In the genomic region with DNA sequence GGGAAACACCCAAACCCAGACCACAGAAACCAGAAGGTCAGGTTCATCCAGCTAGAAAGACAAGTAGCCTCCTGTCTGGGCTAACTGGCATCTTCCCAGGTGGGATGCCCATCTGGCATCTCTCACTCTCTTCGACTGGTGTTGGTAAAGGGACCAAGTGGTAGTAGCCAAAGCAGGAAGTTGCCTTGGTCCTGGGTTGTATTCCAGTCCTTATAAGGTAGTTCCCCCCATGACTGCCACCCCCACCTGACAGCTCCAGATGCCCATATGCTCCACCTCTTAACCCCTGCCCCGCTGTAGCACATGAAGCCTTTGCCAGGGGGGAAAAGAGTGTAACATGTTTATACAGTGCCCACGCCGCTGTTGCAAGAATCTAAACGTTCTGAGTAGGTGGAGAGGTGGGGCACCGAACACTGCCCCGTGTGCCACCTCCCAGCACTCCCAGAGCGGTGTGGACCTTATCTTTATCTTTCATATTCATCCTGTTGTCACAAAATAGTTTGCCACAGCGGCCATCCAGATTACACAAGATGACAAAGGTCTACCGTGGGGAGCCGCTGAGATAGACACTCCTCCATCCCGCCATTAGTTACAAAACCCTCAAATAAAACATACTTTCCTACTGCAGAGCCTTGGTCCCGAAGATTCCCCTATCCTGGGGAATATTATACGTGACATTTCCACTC, we compare ENCODE assay signal across 8 mouse cellular contexts. TPM values are rescaled to one million over a fixed set of nuclear protein-coding genes. Genes with fewer than 3 reads are reported as not detected.
DNase-seq lines count a peak whose midpoint lies in the region; ATAC-seq lines count a peak whose summit lies in the region.

No protein-coding gene starts in this region.

- H3K36me3 ChIP-seq in hindbrain, embryonic 13.5 days, result peaks cover 38% of the 10 kb centered on the region
- H3K36me3 ChIP-seq in lung, embryonic 16.5 days (ENCODE audit: control insufficient read depth, insufficient read depth, low read length), result peaks cover 20% of the 10 kb centered on the region

- peak overlapping the region; percentile 96 for H3K9ac ChIP-seq in hindbrain, embryonic 13.5 days
- H3K9ac ChIP-seq in lung, embryonic 16.5 days (ENCODE audit: low read length), result peak overlapping the region; percentile 92

- H3K4me2 ChIP-seq in hindbrain, embryonic 13.5 days, result peak overlapping the region; percentile 67
- peak overlapping the region; percentile 83 for H3K4me2 ChIP-seq in lung, embryonic 16.5 days (ENCODE audit: low read depth, low read length)

- 36% methylated on average over 14 of the region's 14 CpGs for WGBS in hindbrain, embryonic 13.5 days
- WGBS in lung, embryonic 16.5 days, result 3% methylated on average over 14 of the region's 14 CpGs

- H3K27me3 ChIP-seq in hindbrain, embryonic 13.5 days, result no peaks in the 10 kb centered on the region
- no peaks in the 10 kb centered on the region for H3K27me3 ChIP-seq in lung, embryonic 16.5 days (ENCODE audit: control insufficient read depth, insufficient read depth, low read depth, low read length)

- peak; percentile 47 for DNase-seq in adrenal gland, postnatal 14 days
- no peak for DNase-seq in adrenal gland, adult 18-20 months (ENCODE audit: low spot score in 2 of 2)
- DNase-seq in CD4-positive, CD25-positive, alpha-beta regulatory T cell, adult 2 months (ENCODE audit: low read depth, low spot score), result peak; percentile 77
- DNase-seq in spleen, adult 12 weeks (ENCODE audit: low spot score), result peak; percentile 38
- DNase-seq in right cerebral cortex, postnatal 10 days (ENCODE audit: low spot score in 2 of 2), result no peak

- 0 out of 2 replicates have a peak, but pooled peaks have one; percentile 10 for ATAC-seq in erythroblast, adult 5-6 weeks (replicated peaks; ENCODE audit: low FRiP score, poor library complexity, severe bottlenecking)
- no peak for ATAC-seq in hindbrain, embryonic 13.5 days (ENCODE audit: low FRiP score)
- peak; percentile 3; the same call in 1 of the 2 replicates for ATAC-seq in lung, embryonic 16.5 days (ENCODE audit: low read depth)

- H3K4me1 ChIP-seq in hindbrain, embryonic 13.5 days (replicated peaks), result peaks cover 38% of the 10 kb centered on the region
- peaks cover 20% of the 10 kb centered on the region for H3K4me1 ChIP-seq in lung, embryonic 16.5 days (replicated peaks; ENCODE audit: control insufficient read depth, insufficient read depth, low read length)

- H3K9me3 ChIP-seq in hindbrain, embryonic 13.5 days, result no peaks in the 10 kb centered on the region
- no peaks in the 10 kb centered on the region for H3K9me3 ChIP-seq in lung, embryonic 16.5 days (ENCODE audit: control insufficient read depth, low read length)

- peak overlapping the region; percentile 98 for H3K4me3 ChIP-seq in hindbrain, embryonic 13.5 days
- peak overlapping the region; percentile 93 for H3K4me3 ChIP-seq in lung, embryonic 16.5 days (ENCODE audit: low read length)

- H3K27ac ChIP-seq in hindbrain, embryonic 13.5 days, result peak overlapping the region; percentile 86
- H3K27ac ChIP-seq in lung, embryonic 16.5 days (ENCODE audit: low read length), result peak overlapping the region; percentile 43

RNA-seq across cellular contexts. Expression of a gene that starts 1.0 kb away (rescaled TPM):
- 61.1 and 78.0 TPM in 2 replicates for total RNA-seq in adrenal gland, postnatal 14 days (2021)
- total RNA-seq in adrenal gland, adult 18-20 months (2021), result 10 to 100 TPM; 53.1 to 75.3 TPM
- 23.4 and 26.5 TPM in 2 replicates for total RNA-seq in erythroblast, adult 5-6 weeks (2015; ENCODE audit: low replicate concordance)
- total RNA-seq in erythroblast, adult 5-6 weeks (2017; ENCODE audit: low replicate concordance), result 44.7 and 48.8 TPM in 2 replicates
- polyA plus RNA-seq in hindbrain, embryonic 13.5 days (2015; fragmentation: Nextera tagmentation; extraction: Ambion mirVana), result 9.8 and 10.2 TPM in 2 replicates
- polyA plus RNA-seq in lung, embryonic 16.5 days (2015; fragmentation: Nextera tagmentation; extraction: Ambion mirVana), result 7.8 and 8.0 TPM in 2 replicates

RNA-seq across cellular contexts. Expression of a gene that starts 36.3 kb away (rescaled TPM):
- total RNA-seq in adrenal gland, postnatal 14 days (2021), result 16.6 and 20.1 TPM in 2 replicates
- total RNA-seq in adrenal gland, adult 18-20 months (2021), result 10 to 100 TPM; 15.0 to 16.6 TPM
- total RNA-seq in erythroblast, adult 5-6 weeks (2015; ENCODE audit: low replicate concordance), result 4.2 TPM in 1 of 2 replicates, not detected in the other
- total RNA-seq in erythroblast, adult 5-6 weeks (2017; ENCODE audit: low replicate concordance), result 0.68 and 1.7 TPM in 2 replicates
- polyA plus RNA-seq in hindbrain, embryonic 13.5 days (2015; fragmentation: Nextera tagmentation; extraction: Ambion mirVana), result 83.5 and 84.9 TPM in 2 replicates
- 66.9 and 72.1 TPM in 2 replicates for polyA plus RNA-seq in lung, embryonic 16.5 days (2015; fragmentation: Nextera tagmentation; extraction: Ambion mirVana)

RNA-seq across cellular contexts. Expression of a gene that starts 50.7 kb away (rescaled TPM):
- 26.1 and 35.8 TPM in 2 replicates for total RNA-seq in adrenal gland, postnatal 14 days (2021)
- 10 to 100 TPM; 28.8 to 30.2 TPM for total RNA-seq in adrenal gland, adult 18-20 months (2021)
- total RNA-seq in erythroblast, adult 5-6 weeks (2015; ENCODE audit: low replicate concordance), result 14.4 and 35.2 TPM in 2 replicates
- 23.6 and 31.2 TPM in 2 replicates for total RNA-seq in erythroblast, adult 5-6 weeks (2017; ENCODE audit: low replicate concordance)
- polyA plus RNA-seq in hindbrain, embryonic 13.5 days (2015; fragmentation: Nextera tagmentation; extraction: Ambion mirVana), result 44.8 and 45.2 TPM in 2 replicates
- 30.1 and 30.4 TPM in 2 replicates for polyA plus RNA-seq in lung, embryonic 16.5 days (2015; fragmentation: Nextera tagmentation; extraction: Ambion mirVana)

RNA-seq across cellular contexts. Expression of a gene that starts 53.6 kb away (rescaled TPM):
- total RNA-seq in adrenal gland, postnatal 14 days (2021), result 38.0 and 43.9 TPM in 2 replicates
- total RNA-seq in adrenal gland, adult 18-20 months (2021), result 10 to 100 TPM; 35.9 to 40.3 TPM
- 6.0 and 6.7 TPM in 2 replicates for total RNA-seq in erythroblast, adult 5-6 weeks (2015; ENCODE audit: low replicate concordance)
- 9.1 and 9.2 TPM in 2 replicates for total RNA-seq in erythroblast, adult 5-6 weeks (2017; ENCODE audit: low replicate concordance)
- polyA plus RNA-seq in hindbrain, embryonic 13.5 days (2015; fragmentation: Nextera tagmentation; extraction: Ambion mirVana), result 19.1 and 20.2 TPM in 2 replicates
- polyA plus RNA-seq in lung, embryonic 16.5 days (2015; fragmentation: Nextera tagmentation; extraction: Ambion mirVana), result 15.8 and 16.1 TPM in 2 replicates

Comparison
In these comparisons a context has a peak if more than half of its experiments do, and no peak if none do; other contexts are left out.
1. DNase-seq: peak in adrenal gland, postnatal 14 days (single experiment), CD4-positive, CD25-positive, alpha-beta regulatory T cell, adult 2 months (single experiment) and spleen, adult 12 weeks (single experiment); none in adrenal gland, adult 18-20 months (0 of 2) and right cerebral cortex, postnatal 10 days (0 of 2).